11 mouse cellular contexts compared by ENCODE assay signal in the genomic region with DNA sequence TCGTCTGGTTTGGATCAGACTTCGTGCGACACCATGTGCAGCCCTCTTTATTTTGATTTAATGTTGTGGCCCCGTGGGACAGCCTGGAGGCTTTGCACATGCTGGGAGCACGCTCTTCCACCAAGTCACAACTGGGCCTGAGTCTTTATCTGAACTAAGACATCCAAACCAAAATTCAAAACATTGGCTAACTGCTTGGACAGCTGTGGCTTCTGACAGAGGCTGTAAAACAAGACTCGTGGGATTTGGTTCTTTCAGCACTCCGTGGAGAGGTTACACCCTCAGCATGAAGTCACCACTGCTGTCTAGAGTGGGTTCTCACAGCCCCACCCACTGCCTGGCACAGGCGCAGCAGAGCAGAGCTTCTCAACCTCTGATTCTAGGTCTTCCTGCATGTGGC.
DNase-seq lines count a peak whose midpoint lies in the region.
"Had no signal": no experiment of that assay in that cellular context is flagged by ENCODE, and none has a peak within 500 bp of the region (broad histone marks: within the 10 kb centered on the region; RNA-seq: fewer than 3 reads in every experiment).

No protein-coding gene starts in this region.

- DNase-seq in frontal cortex, postnatal 36 days (ENCODE audit: low spot score in 2 of 2), result peak; percentile 24 to 27
- DNase-seq in frontal cortex, postnatal 10 days (ENCODE audit: low spot score in 2 of 2), result no peak
- peak; percentile 27 for DNase-seq in right cerebral cortex, postnatal 25 days
- DNase-seq in right cerebral cortex, postnatal 10 days (ENCODE audit: low spot score in 2 of 2), result no peak
- peak; percentile 46 to 52 for DNase-seq in heart, postnatal 36 days
- peak; percentile 28 to 50 for DNase-seq in urinary bladder, postnatal 36 days (ENCODE audit: low spot score in 2 of 2)
- no peak for DNase-seq in ovary, postnatal 14 days (ENCODE audit: low spot score)
- no peak for DNase-seq in layer of hippocampus, postnatal 36 days
- DNase-seq: adrenal gland, postnatal 25 days; cerebellum, adult 18-20 months; thymus, postnatal 14 days had no signal

- intact Hi-C loops in heart, postnatal 36 days (cut with DNase I), result no loop called here

Comparison
In these comparisons a context has a peak if more than half of its experiments do, and no peak if none do; other contexts are left out.
1. DNase-seq: peak in frontal cortex, postnatal 36 days (2 of 2), right cerebral cortex, postnatal 25 days (single experiment), heart, postnatal 36 days (2 of 2) and urinary bladder, postnatal 36 days (2 of 2); none in frontal cortex, postnatal 10 days (0 of 2), right cerebral cortex, postnatal 10 days (0 of 2), ovary, postnatal 14 days (single experiment) and layer of hippocampus, postnatal 36 days (0 of 2).